Mouse (Mus musculus) left cerebral cortex, adult 11 months (tissue): ENCODE data around the gene Ipp.

Experiments used
- DNase-seq: peaks from one replicate; pipeline ENCODE4 v3.0.0; 2022; ENCODE audit warnings: low spot score

The Ipp gene

DNA sequence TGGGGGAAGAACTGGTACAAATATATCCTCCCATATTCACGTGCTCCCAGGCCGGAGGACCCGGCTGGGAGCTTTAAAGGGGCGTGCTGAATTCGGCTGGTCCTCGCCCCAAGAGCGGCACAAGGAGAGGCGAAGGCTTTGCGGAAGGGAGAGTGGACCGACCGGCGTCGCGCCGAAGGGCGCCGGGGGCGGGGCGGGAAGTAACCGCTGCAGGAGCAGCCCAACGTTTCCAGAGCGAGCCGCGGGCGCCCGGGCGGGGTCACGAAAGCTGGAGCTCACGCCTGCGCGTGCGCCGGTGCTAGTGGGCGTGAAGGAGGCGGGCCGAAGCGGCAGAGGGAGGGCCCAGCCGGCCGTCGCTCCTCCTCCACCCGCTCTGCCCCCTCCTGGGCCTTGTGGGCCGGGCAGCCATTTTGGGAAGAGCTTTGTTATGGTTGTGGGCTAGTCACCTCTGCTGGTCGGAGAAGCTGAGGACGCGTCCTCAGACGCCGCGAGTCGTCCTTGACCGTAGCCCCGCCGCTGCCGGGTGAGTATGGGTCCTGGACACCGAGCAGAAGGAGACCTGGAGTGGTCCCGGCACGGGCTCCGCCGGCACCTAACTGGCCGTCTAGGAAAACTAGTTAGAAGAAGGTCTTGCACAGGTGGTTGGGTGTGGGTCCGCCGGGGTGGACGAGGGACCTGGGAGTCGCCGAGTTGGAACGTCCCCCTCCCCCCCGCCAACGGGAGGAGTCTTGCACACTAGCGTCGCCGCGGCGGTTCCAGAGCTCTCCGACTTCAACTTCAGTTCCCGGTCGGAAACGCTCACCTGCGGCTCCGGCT lies 50.2 kb downstream of the Ipp start, which contains the start of gene Gpbp1l1:
Gene Gpbp1l1, plus strand, starts transcription at position 353 of the 816 bp plus-strand sequence.
- DNase-seq, result peak; percentile 95

- DNase-seq, result no peak
These were observed 51.0 kb downstream of the Ipp start for GRCm38 (mm10) chr4:116558151-116558882.
